Mouse (Mus musculus) forebrain, embryonic 10.5 days (tissue): ENCODE results near the gene Gm5936. TPM values are rescaled to one million over a fixed set of nuclear protein-coding genes. Genes with fewer than 3 reads are reported as not detected.
"Not testable (repeated sequence)": the region's sequence is repeated elsewhere in the genome, so short reads cannot be mapped to it uniquely, and the experiment has no call there.

Experiments
- DNase-seq: peaks from one replicate; pipeline ENCODE4 v3.0.0-alpha.2; 2017; ENCODE audit warnings: low spot score; ENCODE audit errors: extremely low spot score
- H3K27ac ChIP-seq: fragments of 300-500 bp; sonication (generic); 2 replicates; pipeline ENCODE4 v1.5.1; 2016; ENCODE audit warnings: mild to moderate bottlenecking
- H3K27me3 ChIP-seq: fragments of 300-500 bp; sonication (generic); 2 replicates; pipeline ENCODE4 v1.6.1; 2016; ENCODE audit warnings: mild to moderate bottlenecking; ENCODE audit not compliant: poor library complexity, severe bottlenecking
- H3K36me3 ChIP-seq: fragments of 300-500 bp; sonication (generic); replicated peaks from 2 replicates; pipeline ENCODE4 v1.6.1; 2016; ENCODE audit warnings: mild to moderate bottlenecking, moderate library complexity
- H3K4me1 ChIP-seq: fragments of 300-500 bp; sonication (generic); 2 replicates; pipeline ENCODE4 v1.6.1; 2016
- H3K4me3 ChIP-seq: fragments of 300-500 bp; sonication (generic); 2 replicates; pipeline ENCODE4 v1.5.1; 2016; ENCODE audit warnings: mild to moderate bottlenecking, moderate library complexity
- H3K9me3 ChIP-seq: fragments of 300-500 bp; sonication (generic); 2 replicates; pipeline ENCODE4 v1.6.1; 2016; ENCODE audit warnings: mild to moderate bottlenecking, moderate library complexity
- WGBS: fragments of 180-500 bp; shearing (Covaris S2); methylation state at CpG from one replicate; pipeline ENCODE4 v1.1.7; 2016; 5-methylcytosine and 5-hydroxymethylcytosine counted together
- polyA plus RNA-seq: library from polyadenylated mRNA; unstranded; fragments of >200 nt; fragmentation: Nextera tagmentation; extraction: Ambion mirVana; gene quantifications from 2 replicates; pipeline ENCODE4 v1.2.1, GENCODE M21; 2016

Gene Gm5936
- polyA plus RNA-seq = not detected in 2 replicates

- not testable (repeated sequence) for H3K4me3 ChIP-seq, DNase-seq, H3K27ac ChIP-seq, H3K36me3 ChIP-seq, H3K27me3 ChIP-seq, H3K9me3 ChIP-seq, H3K4me1 ChIP-seq
- 65% methylated on average over 2 of the region's 5 CpGs for WGBS
Observed at GRCm38 (mm10) chrX:74836842-74837522, at the start of gene Gm5936. Gene Gm5936 (plus strand): TSS chrX:74837196.

GRCm38 (mm10) chrX:74856104-74856503, 19.1 kb downstream of the Gm5936 start:
- WGBS = 90% methylated on average over 12 of the region's 12 CpGs
- H3K4me1 ChIP-seq, H3K27me3 ChIP-seq, H3K36me3 ChIP-seq, H3K27ac ChIP-seq, H3K4me3 ChIP-seq, DNase-seq: not testable (repeated sequence)
- H3K9me3 ChIP-seq = peaks cover 13% of the 10 kb centered on the region; the same call in 1 of the 2 replicates

GRCm38 (mm10) chrX:74880123-74880522, 43.1 kb downstream of the Gm5936 start:
- H3K36me3 ChIP-seq, H3K4me3 ChIP-seq, H3K27me3 ChIP-seq, H3K9me3 ChIP-seq, H3K4me1 ChIP-seq, DNase-seq, H3K27ac ChIP-seq: not testable (repeated sequence)
- 50% methylated on average over 4 of the region's 6 CpGs for WGBS

Other genes with a start within 250 kb of the Gm5936 start
- not detected in 2 replicates for gene Olfr1325, start 244.5 kb upstream of the Gm5936 start, polyA plus RNA-seq
- not detected in 2 replicates for gene Gm5640, start 191.6 kb upstream of the Gm5936 start, polyA plus RNA-seq
- gene Gm6890, start 96.3 kb upstream of the Gm5936 start, polyA plus RNA-seq = not detected in 2 replicates
- gene Gab3, start 248.3 kb downstream of the Gm5936 start, polyA plus RNA-seq = 0.56 and 0.77 TPM in 2 replicates